Mouse (Mus musculus) macrophage (primary cell): Measurements from ENCODE around the gene Snapc4. TPM values are rescaled to one million over a fixed set of nuclear protein-coding genes. Genes with fewer than 3 reads are reported as not detected.

Experiments
- H3K27ac ChIP-seq: fragments of 350-480 bp; formaldehyde crosslinking; 2 replicates; pipeline ENCODE4 v1.9.0; 2021
- H3K36me3 ChIP-seq: fragments of 350-480 bp; formaldehyde crosslinking; 2 replicates; pipeline ENCODE4 v1.9.0; 2021; ENCODE audit errors: inconsistent target
- H3K4me3 ChIP-seq: fragments of 350-480 bp; formaldehyde crosslinking; 2 replicates; pipeline ENCODE4 v1.9.0; 2021; ENCODE audit errors: inconsistent target
- H3K79me2 ChIP-seq: fragments of 350-480 bp; formaldehyde crosslinking; 2 replicates; pipeline ENCODE4 v1.9.0; 2021; ENCODE audit errors: inconsistent target
- WGBS: methylation state at CpG from one replicate; pipeline ENCODE4 v1.1.7; 2026; ENCODE audit warnings: inconsistent platforms; ENCODE audit not compliant: missing documents; 5-methylcytosine and 5-hydroxymethylcytosine counted together
- polyA plus RNA-seq: library from polyadenylated mRNA; stranded (reverse); fragments of 250-400 nt; gene quantifications from 3 replicates; pipeline ENCODE4 v1.2.4, GENCODE M21; 2018; ENCODE audit warnings: inconsistent platforms

Snapc4 gene
- polyA plus RNA-seq, 1 experiment from 2014 or later, result 6.3 TPM

DNA sequence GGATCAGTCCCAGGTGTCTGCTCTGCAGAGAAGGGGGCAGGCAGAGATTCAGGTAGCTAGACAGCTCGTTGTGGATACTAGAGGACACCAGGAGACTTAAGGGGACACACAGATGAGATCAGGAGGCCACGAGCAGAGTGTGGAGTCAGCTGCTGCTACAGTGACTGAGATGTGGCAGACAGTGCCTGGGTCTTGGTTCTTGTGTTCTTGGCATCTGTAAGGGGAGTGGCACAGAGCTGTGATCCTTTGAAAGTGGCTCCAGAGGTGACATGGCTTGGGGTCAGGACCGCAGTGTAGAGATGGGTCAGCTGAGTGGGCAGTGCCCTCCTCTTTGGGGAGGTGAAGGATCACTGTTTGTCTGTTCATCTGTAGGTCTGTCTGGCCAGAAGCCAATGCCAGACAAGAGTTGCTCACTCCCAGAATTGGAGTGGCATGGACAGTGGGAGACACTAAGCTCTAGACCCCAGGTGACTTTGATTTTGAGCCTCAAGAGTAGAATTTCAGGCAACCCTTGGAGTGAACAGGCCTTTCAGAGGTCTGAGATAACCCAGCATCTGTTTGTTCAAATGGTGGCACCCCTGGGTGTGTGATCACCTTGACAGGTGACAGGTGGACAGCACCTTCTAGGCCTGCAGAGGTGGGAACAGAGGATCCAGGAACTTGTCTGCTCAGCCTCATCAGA, 62.3 kb downstream of the Snapc4 start:
- no peaks in the 10 kb centered on the region for H3K36me3 ChIP-seq
- 94% methylated on average over 3 of the region's 3 CpGs for WGBS
- H3K27ac ChIP-seq, result no peak overlapping the region

DNA sequence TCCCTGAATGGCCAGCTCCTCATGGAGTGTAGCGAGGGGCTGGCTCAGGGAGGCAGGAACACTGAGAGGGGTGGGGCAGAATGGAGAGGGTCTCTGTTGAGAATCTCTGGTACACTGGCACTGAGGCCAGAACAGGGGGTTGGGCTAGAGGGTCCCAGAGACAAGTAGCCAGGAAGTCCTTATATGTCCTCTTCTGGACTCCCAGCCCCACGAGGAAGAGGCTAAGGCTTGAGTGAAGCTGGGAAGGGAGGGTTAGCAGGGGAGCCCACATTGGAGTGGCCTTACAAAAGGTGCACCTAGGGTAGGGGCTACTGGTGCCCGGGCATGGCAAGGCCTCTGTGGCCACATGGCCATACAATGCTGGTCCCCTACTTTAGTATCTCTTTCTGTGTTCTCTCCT, 63.1 kb downstream of the Snapc4 start:
- no peak overlapping the region for H3K27ac ChIP-seq
- H3K79me2 ChIP-seq, result no peaks in the 10 kb centered on the region
- H3K4me3 ChIP-seq, result no peak overlapping the region
- no peaks in the 10 kb centered on the region for H3K36me3 ChIP-seq
- 74% methylated on average over 3 of the region's 3 CpGs for WGBS

More for the DNA sequence above, 62.3 kb downstream of the Snapc4 start:
- Histone ChIP-seq H3K79me2 (no peaks in the 10 kb centered on the region), H3K4me3 (no peak overlapping the region)

DNA sequence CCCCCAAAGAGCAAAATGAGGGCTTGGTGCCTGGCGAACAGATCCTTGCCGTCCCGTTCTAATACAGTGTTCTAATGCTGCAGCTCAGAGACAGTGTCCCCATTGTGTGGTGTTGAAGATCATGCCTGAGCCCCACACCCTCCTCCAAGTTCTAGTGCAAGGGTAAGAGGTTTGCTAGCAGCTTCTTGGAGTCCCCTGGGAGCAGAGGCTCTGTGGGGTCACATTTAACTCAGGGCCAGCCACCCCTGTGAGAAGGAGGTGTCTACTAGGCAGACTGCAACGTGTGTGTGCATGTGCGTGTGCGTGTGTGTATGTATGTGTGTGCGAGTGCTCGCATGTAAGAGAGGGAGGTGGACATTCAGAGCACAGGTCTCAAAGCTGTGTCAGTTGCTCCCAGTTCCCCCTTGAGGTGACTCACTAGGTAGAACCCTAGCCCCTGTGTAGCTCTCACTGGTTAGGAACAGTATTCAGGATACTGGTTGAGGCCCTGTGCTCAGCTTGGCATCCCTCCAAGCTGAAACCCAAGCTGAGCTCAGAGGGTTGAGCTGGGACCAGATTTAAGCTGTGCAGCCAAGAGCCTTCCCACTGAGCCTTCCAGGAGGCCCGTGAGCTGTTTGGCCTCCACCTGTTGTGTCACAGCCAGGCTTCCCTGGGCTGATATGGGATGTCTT, 63.7 kb downstream of the Snapc4 start:
- Histone ChIP-seq H3K27ac (no peak overlapping the region), H3K4me3 (no peak overlapping the region), H3K79me2 (no peaks in the 10 kb centered on the region), H3K36me3 (no peaks in the 10 kb centered on the region)
- WGBS, result 73% methylated on average over 9 of the region's 9 CpGs

DNA sequence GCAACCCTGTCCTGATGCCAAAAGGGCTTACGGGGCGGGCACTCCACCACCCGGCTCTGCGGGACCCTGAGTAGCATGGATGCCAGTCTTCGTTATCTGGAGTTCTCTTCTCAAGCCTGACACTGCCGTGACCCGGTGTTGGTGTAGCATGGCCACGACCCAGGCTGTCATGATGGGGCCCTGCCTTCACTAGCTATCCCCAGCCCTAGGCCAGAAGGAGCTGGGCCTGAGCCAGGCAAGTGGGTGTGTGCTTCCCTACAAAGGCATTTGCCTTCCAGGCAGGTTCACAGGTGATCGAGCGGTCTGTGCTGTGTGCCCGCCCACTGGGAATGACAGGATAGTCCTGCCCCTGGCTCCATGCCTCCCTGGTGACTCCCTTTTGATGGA, 64.5 kb downstream of the Snapc4 start:
- Histone ChIP-seq H3K79me2 (no peaks in the 10 kb centered on the region), H3K27ac (no peak overlapping the region), H3K4me3 (peak overlapping the region; percentile 41), H3K36me3 (no peaks in the 10 kb centered on the region)
- 8% methylated on average over 11 of the region's 11 CpGs for WGBS

DNA sequence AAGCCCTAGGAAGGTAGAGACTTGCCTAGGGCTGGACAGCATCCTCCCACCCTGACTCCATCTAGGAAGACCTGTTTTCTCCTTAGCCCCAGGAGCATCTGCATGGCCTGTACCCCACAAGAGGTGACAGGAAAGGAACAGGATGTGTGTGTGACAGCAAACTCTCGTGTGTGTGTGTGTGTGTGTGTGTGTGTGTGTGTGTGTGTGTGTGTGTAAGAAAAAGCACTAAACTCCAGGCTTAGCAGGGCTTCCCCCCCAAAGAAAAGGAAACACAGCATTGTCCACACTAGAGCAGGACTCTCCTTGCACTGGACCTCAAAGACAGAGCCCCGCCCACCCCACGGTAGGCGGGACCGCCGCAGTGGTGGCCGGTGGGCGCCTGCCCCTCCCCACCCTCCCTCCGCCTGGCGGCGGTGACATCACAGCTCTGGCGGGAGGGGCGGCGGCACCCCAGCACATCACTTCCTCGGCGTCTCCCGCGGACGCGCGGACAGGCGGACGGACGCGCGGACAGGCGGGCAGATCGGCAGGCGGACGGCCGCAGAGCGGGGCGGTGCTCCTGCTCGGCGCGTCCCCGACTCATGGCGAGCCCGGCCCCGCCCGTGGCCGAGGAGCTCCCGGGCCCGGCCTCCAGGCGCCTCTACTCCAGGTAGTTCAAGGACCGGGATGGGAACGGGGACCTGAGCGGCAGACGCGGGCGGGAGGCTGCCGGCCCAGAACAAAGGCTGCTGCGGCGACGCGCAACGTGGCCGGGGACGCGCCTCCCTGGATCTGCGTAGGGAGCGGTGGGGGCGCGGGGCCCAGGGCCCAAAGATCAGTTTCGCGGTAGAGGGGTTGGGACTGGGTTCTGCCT, 65.2 kb downstream of the Snapc4 start, which contains the start of gene Gpsm1:
Gene Gpsm1 (plus strand): TSS at position 444 of the 853 bp plus-strand sequence.
- Histone ChIP-seq H3K27ac (no peak within 1 kb of the TSS), H3K36me3 (no peaks in the 10 kb centered on the region), H3K79me2 (no peaks in the 10 kb centered on the region), H3K4me3 (peak within 1 kb of the TSS; percentile 41)
- under 1% methylated on average over 63 of the region's 66 CpGs for WGBS

DNA sequence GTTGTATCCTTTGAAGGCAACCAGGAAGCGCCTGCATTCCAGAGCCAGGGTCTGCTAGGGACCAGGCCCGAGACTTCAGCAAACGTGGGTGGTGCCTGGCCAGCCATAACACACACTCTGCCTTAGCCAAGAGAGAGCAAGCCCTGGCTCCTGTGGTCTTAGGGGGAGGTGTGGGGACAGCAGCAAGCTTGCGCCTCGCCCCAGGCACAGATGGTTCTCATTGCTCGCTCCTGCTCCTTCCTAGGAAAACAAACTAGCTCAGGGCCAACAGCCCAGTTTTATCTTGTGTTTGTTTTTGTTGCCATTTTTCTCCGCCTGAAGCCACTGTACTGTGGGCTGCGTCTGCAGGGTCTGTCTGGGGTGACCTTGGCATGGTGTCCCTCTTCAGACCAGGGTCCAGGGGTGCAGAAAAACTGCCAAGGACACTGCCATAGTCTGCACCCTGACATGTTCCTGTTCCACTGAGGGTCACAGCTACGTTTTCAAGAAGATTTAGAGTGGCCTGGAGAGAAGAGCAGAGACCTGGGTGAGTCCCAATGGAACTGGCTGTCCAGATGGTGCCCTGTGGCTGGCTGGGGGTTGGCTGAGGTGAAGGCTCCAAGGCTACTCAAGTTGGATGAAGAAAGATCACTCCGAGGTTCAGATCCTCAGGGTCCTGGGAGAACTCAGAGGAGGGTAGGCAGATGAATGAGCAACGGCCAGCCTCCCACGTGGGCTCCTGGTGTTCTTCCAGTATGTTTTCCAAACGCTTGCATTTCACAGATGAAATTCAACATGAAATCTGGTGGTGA, 66.0 kb downstream of the Snapc4 start:
- H3K4me3 ChIP-seq, result no peak overlapping the region
- WGBS, result 78% methylated on average over 13 of the region's 13 CpGs
- H3K79me2 ChIP-seq, result no peaks in the 10 kb centered on the region
- no peak overlapping the region for H3K27ac ChIP-seq
- no peaks in the 10 kb centered on the region for H3K36me3 ChIP-seq

DNA sequence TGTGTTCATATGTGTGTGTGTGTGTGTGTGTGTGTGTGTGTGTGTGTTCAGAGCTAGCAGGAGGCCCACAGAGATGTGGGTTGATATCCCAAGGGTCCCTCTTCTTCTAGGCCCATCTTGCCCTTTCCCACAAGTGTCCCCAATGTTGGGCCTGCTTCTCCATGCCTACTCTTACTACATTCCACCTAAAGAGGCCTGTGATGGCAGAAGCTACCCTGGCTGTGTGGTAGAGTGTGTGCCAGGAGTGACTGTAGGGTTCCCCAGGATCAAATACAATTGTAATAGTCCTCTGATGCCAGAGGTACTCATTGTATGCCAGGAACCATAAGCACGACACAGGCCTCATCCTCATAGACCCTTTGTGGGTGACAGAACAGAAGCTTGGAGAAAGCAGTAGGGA, 67.1 kb downstream of the Snapc4 start:
- WGBS, result 100% methylated on average over 1 of the region's 1 CpGs
- no peaks in the 10 kb centered on the region for H3K36me3 ChIP-seq
- H3K79me2 ChIP-seq, result no peaks in the 10 kb centered on the region
- no peak overlapping the region for H3K27ac ChIP-seq
- H3K4me3 ChIP-seq, result no peak overlapping the region

DNA sequence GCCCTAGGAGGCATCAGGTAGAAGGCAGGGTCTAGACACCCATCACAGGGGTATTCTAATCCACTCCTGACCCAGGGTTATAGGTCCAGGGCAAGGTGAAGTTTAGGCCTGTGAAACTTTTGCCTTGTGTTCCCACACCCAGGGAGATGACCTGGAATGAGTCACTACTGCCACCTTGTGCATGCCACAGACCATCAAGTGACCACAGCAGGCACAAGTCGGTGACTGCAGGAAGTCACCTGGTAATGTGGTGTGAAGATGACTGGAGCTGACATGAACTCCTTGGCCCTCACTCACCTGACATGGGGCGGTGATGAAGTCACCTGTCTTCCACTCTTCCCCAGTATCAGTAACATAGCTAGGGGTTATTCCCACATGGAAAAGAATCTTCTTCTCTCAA, 67.6 kb downstream of the Snapc4 start:
- no peak overlapping the region for H3K4me3 ChIP-seq
- 41% methylated on average over 2 of the region's 2 CpGs for WGBS
- H3K27ac ChIP-seq, result no peak overlapping the region
- no peaks in the 10 kb centered on the region for H3K79me2 ChIP-seq
- H3K36me3 ChIP-seq, result no peaks in the 10 kb centered on the region

Other genes starting within 250 kb of the Snapc4 start
- not detected in 3 replicates for gene Lhx3, start 172.4 kb downstream of the Snapc4 start, polyA plus RNA-seq
- 3.6 to 10.0 TPM (median 4.6 TPM) in 3 replicates for gene Qsox2, start 143.1 kb downstream of the Snapc4 start, polyA plus RNA-seq
- gene Ccdc187, start 86.1 kb downstream of the Snapc4 start, polyA plus RNA-seq, result not detected in 3 replicates
- gene Gpsm1, start 65.1 kb downstream of the Snapc4 start, polyA plus RNA-seq, result 2.2 to 4.5 TPM (median 2.4 TPM) in 3 replicates
- gene Dnlz, start 28.5 kb downstream of the Snapc4 start, polyA plus RNA-seq, result 8.0 to 12.6 TPM (median 11.1 TPM) in 3 replicates
- 18.0 to 43.4 TPM (median 33.0 TPM) in 3 replicates for gene Card9, start 19.7 kb downstream of the Snapc4 start, polyA plus RNA-seq
- gene Entr1, start 8.7 kb upstream of the Snapc4 start, polyA plus RNA-seq, result 47.5 to 55.2 TPM (median 47.7 TPM) in 3 replicates
- gene Pmpca, start 8.7 kb upstream of the Snapc4 start, polyA plus RNA-seq, result 35.0 to 66.1 TPM (median 49.1 TPM) in 3 replicates
- gene Inpp5e, start 28.6 kb upstream of the Snapc4 start, polyA plus RNA-seq, result 7.1 to 9.4 TPM (median 9.3 TPM) in 3 replicates
- 37.5 to 46.9 TPM (median 42.2 TPM) in 3 replicates for gene Sec16a, start 64.6 kb upstream of the Snapc4 start, polyA plus RNA-seq
- gene Notch1, start 136.0 kb upstream of the Snapc4 start, polyA plus RNA-seq, result 7.4 to 12.5 TPM (median 11.5 TPM) in 3 replicates
- 0.33 to 1.4 TPM (median 1.2 TPM) in 3 replicates for gene Egfl7, start 199.4 kb upstream of the Snapc4 start, polyA plus RNA-seq
- 0.22 TPM in 1 of 3 replicates, not detected in the others for gene Gm20532, start 206.0 kb upstream of the Snapc4 start, polyA plus RNA-seq
- 26.9 to 35.7 TPM (median 35.5 TPM) in 3 replicates for gene Agpat2, start 223.8 kb upstream of the Snapc4 start, polyA plus RNA-seq
- 0.51 TPM in 1 of 3 replicates, not detected in the others for gene Fam69b, start 247.8 kb upstream of the Snapc4 start, polyA plus RNA-seq